Mouse (Mus musculus): Measurements from ENCODE around the gene Ech1.

DNA sequence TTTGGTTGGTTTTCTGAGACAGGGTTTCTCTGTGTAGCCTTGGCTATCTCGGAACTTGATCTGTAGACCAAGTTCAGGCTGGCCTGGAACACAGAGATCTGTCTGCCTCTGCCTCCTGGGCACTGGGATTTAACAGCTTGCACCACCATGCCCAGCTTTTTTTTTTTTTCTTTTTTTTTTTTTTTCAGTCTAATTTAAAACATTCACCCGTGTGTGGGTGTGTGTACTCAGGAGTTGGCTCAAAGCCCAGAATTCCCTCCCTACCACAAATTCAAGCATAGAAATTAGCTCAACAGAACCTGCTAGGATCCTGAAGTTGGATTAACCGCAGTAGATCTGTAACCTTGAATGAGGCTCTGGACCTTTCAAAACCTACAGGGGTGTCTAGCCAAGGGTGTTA is 2.3 kb downstream of the Ech1 start:
- TF ChIP-seq CTCF (IDR thresholded peaks at IDR 0.05; ENCODE audit: low read depth), result no peak
- no peak for TF ChIP-seq EP300 (IDR thresholded peaks at IDR 0.05; ENCODE audit: low read depth)
